Mouse (Mus musculus) hindbrain, embryonic 14.5 days (tissue): Measurements from ENCODE around the gene Nacc2. TPM values are rescaled to one million over a fixed set of nuclear protein-coding genes. Genes with fewer than 3 reads are reported as not detected.

Experiments used
- ATAC-seq: fragments of 200-750 bp; cut with Nextera tagmentation; 2 replicates; pipeline ENCODE4 v1.8.0; 2017; ENCODE audit warnings: moderate number of reproducible peaks, mild to moderate bottlenecking, moderate TSS enrichment, moderate library complexity; ENCODE audit not compliant: low FRiP score
- DNase-seq: peaks from one replicate; pipeline ENCODE4 v3.0.0-alpha.2; 2015; ENCODE audit warnings: low spot score
- H3K27ac ChIP-seq: fragments of 300-500 bp; sonication (generic); 2 replicates; pipeline ENCODE4 v1.5.1; 2014; ENCODE audit warnings: mild to moderate bottlenecking, moderate library complexity
- H3K27me3 ChIP-seq: fragments of 300-500 bp; sonication (generic); 2 replicates; pipeline ENCODE4 v1.6.1; 2014; ENCODE audit warnings: mild to moderate bottlenecking, low read length, mixed read lengths; ENCODE audit not compliant: control insufficient read depth, insufficient read depth
- H3K36me3 ChIP-seq: fragments of 300-500 bp; sonication (generic); replicated peaks from 2 replicates; pipeline ENCODE4 v1.6.1; 2014; ENCODE audit not compliant: control insufficient read depth, insufficient read depth
- H3K4me1 ChIP-seq: fragments of 300-500 bp; sonication (generic); replicated peaks from 2 replicates; pipeline ENCODE4 v1.6.1; 2014; ENCODE audit warnings: antibody characterized with exemption, low read length, mixed read lengths; ENCODE audit not compliant: control insufficient read depth, insufficient read depth
- H3K4me2 ChIP-seq: fragments of 300-500 bp; sonication (generic); replicated peaks from 2 replicates; pipeline ENCODE4 v1.6.1; 2014; ENCODE audit warnings: mild to moderate bottlenecking, moderate library complexity
- H3K4me3 ChIP-seq: fragments of 300-500 bp; sonication (generic); replicated peaks from 2 replicates; pipeline ENCODE4 v1.5.1; 2014; ENCODE audit warnings: mild to moderate bottlenecking, low read length
- H3K9ac ChIP-seq: fragments of 300-500 bp; sonication (generic); 2 replicates; pipeline ENCODE4 v1.6.1; 2014
- H3K9me3 ChIP-seq: fragments of 300-500 bp; sonication (generic); 2 replicates; pipeline ENCODE4 v1.6.1; 2016; ENCODE audit warnings: low read length; ENCODE audit not compliant: control insufficient read depth
- WGBS: fragments of 180-500 bp; shearing (Covaris S2); extraction: QIAGEN DNeasy Blood & Tissue Kit; methylation state at CpG from one replicate; pipeline ENCODE4 v1.1.7; 2014; 5-methylcytosine and 5-hydroxymethylcytosine counted together
- polyA plus RNA-seq: library from polyadenylated mRNA; unstranded; fragments of >200 nt; fragmentation: Nextera tagmentation; extraction: Ambion mirVana; gene quantifications from 2 replicates; pipeline ENCODE4 v1.2.1, GENCODE M21; 2014

The Nacc2 gene
- polyA plus RNA-seq, 1 experiment from 2014 or later: 19.2 TPM

DNA sequence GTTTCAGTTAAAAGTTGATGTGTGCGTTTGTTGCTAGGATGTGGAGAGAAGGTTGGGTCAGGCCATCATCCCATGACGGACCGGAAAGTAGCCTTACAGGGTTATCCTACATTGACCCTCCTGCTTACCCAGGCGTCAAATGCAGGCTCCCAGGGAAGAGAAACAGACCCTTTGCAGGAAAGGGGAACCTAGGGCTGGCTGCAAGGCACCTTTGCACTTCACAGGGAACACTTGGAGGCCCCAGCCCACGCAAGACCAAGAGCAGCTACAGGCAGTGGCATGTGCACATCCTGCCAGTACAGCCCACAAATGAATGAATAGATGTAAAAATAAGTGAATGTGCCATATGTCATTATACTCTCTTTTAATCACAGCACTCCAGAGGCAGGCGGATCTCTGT lies 17.9 kb upstream of the Nacc2 start:
- H3K27ac ChIP-seq: peak overlapping the region; percentile 98
- H3K9me3 ChIP-seq: no peaks in the 10 kb centered on the region
- peak overlapping the region; percentile 66 for H3K9ac ChIP-seq
- H3K4me1 ChIP-seq: peaks cover 19% of the 10 kb centered on the region
- H3K4me2 ChIP-seq: peak overlapping the region; percentile 83
- no peak; the same call in 1 of the 2 replicates for ATAC-seq
- no peaks in the 10 kb centered on the region for H3K27me3 ChIP-seq
- 15% methylated on average over 6 of the region's 6 CpGs for WGBS
- peak overlapping the region; percentile 79 for H3K4me3 ChIP-seq
- no peaks in the 10 kb centered on the region for H3K36me3 ChIP-seq
- no peak for DNase-seq

GRCm38 (mm10) chr2:26140292-26140819 lies 17.3 kb upstream of the Nacc2 start:
- peak overlapping the region; percentile 87 for H3K4me2 ChIP-seq
- ATAC-seq: peak; percentile 87
- peak; percentile 100 for DNase-seq
- under 1% methylated on average over 52 of the region's 60 CpGs for WGBS
- no peaks in the 10 kb centered on the region for H3K36me3 ChIP-seq
- peak overlapping the region; percentile 95 for H3K9ac ChIP-seq
- peaks cover 19% of the 10 kb centered on the region for H3K4me1 ChIP-seq
- H3K4me3 ChIP-seq: peak overlapping the region; percentile 79
- H3K27me3 ChIP-seq: no peaks in the 10 kb centered on the region
- H3K27ac ChIP-seq: peak overlapping the region; percentile 98
- no peaks in the 10 kb centered on the region for H3K9me3 ChIP-seq

DNA sequence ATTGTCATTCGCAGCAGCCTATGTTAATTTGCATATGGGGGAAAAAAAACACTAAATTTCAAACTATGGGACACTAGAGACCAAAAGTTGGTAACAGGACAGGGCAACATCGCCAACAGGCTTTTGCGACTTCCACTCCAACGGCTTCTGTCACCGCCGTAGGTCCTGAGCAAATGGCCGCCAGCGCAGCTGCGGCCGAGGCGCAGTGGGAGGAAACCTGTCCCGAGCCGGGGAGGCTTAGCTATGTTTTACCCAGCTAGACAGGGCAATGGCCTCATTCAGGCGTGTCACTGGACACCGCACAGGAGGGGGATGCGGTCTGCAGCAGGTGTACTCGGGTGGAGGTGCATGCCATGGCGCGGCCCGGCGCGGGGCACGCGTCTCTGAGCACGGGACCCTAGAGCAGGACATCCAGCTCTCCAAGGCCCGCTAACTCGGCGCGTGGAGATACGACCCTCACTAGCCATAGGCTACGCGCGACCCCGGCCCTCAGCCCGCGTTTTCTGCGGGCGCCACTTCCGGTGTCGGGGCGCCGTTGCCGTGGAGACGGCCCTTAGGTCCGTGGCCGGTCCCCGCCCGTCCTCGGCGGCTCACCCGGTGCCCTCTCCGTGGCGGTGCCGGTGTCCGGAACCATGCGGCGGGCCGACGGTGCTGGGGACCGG lies 16.7 kb upstream of the Nacc2 start:
- no peaks in the 10 kb centered on the region for H3K36me3 ChIP-seq
- H3K9ac ChIP-seq: peak overlapping the region; percentile 95
- peaks cover 19% of the 10 kb centered on the region for H3K4me1 ChIP-seq
- no peaks in the 10 kb centered on the region for H3K27me3 ChIP-seq
- peak; percentile 62 for DNase-seq
- peak overlapping the region; percentile 98 for H3K27ac ChIP-seq
- H3K4me3 ChIP-seq: peak overlapping the region; percentile 79
- ATAC-seq: peak; percentile 77
- WGBS: under 1% methylated on average over 58 of the region's 60 CpGs
- peak overlapping the region; percentile 87 for H3K4me2 ChIP-seq
- H3K9me3 ChIP-seq: no peaks in the 10 kb centered on the region

- Histone ChIP-seq H3K4me2 (peak overlapping the region; percentile 87), H3K27ac (peak overlapping the region; percentile 98; the same call in 1 of the 2 replicates), H3K9me3 (no peaks in the 10 kb centered on the region), H3K36me3 (no peaks in the 10 kb centered on the region), H3K27me3 (no peaks in the 10 kb centered on the region), H3K4me1 (peaks cover 19% of the 10 kb centered on the region), H3K4me3 (peak overlapping the region; percentile 79), H3K9ac (peak overlapping the region; percentile 95)
- ATAC-seq: no peak
- DNase-seq: no peak
- WGBS: 55% methylated on average over 7 of the region's 7 CpGs
These were observed 16.1 kb upstream of the Nacc2 start for GRCm38 (mm10) chr2:26139034-26139544.

- WGBS: 82% methylated on average over 31 of the region's 31 CpGs
- ATAC-seq (no peak), DNase-seq (no peak)
- Histone ChIP-seq H3K4me3 (no peak overlapping the region), H3K27ac (no peak overlapping the region), H3K4me1 (peaks cover 25% of the 10 kb centered on the region), H3K27me3 (no peaks in the 10 kb centered on the region), H3K9ac (peak overlapping the region; percentile 95), H3K9me3 (no peaks in the 10 kb centered on the region), H3K36me3 (no peaks in the 10 kb centered on the region), H3K4me2 (peak overlapping the region; percentile 87)
These were observed 15.4 kb upstream of the Nacc2 start for GRCm38 (mm10) chr2:26138252-26139033.

GRCm38 (mm10) chr2:26134591-26134990 lies 11.6 kb upstream of the Nacc2 start:
- H3K36me3 ChIP-seq: no peaks in the 10 kb centered on the region
- H3K27ac ChIP-seq: no peak overlapping the region
- H3K27me3 ChIP-seq: no peaks in the 10 kb centered on the region
- H3K4me3 ChIP-seq: no peak overlapping the region
- H3K4me1 ChIP-seq: peaks cover 37% of the 10 kb centered on the region
- ATAC-seq (no peak), DNase-seq (no peak)
- H3K9me3 ChIP-seq: no peaks in the 10 kb centered on the region
- H3K9ac ChIP-seq: no peak overlapping the region
- no peak overlapping the region for H3K4me2 ChIP-seq
- WGBS: 95% methylated on average over 2 of the region's 2 CpGs

DNA sequence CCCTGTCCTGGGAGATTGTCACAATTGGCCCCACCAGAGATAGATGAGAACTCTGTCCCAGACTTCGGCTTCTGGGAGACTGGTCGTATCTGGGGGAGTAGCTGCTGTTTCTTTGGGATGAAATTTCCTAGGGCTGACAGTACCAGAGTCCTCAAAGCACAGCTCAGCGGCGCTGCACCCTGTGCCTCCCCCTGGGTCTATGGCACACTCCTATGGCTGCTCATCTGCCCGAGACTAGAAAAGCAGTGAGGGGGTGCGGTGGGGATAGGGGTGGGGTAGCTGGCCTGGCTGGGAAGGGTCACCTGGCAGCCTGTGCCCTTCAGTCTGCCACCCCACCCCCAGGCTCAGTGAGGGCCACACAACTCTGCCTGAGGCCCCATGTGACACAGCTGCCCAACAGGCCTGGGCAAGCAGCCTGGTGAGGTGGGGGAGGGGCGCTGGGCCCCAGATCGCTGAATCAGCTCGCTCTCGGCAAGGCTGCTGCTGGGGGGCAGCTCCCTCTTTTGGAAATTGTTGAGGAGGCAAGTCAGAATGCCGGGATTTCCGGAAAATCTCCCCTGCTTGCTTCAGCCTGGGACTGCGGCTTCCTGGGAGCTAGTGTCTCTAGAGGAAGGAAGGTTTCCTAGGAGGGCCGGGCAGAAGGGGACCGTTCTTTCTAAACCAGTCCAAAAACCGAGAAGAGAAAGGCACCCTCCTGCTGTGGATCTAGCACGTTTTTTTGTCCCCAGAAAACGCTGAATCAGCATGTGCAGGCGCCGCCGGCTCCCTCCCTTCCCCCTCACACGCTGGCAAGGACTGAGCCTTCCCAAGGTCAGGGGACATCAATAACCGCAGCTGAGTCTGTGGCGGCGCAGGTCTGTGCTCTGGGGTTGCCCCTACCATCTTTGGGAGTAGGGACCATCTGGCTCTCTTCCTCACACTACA lies 9.9 kb upstream of the Nacc2 start:
- Histone ChIP-seq H3K9ac (peak overlapping the region; percentile 49), H3K27me3 (no peaks in the 10 kb centered on the region), H3K9me3 (no peaks in the 10 kb centered on the region), H3K36me3 (no peaks in the 10 kb centered on the region), H3K4me2 (peak overlapping the region; percentile 52), H3K4me1 (peaks cover 23% of the 10 kb centered on the region), H3K27ac (peak overlapping the region; percentile 82), H3K4me3 (peak overlapping the region; percentile 21)
- WGBS: 3% methylated on average over 25 of the region's 25 CpGs
- peak; percentile 81 for DNase-seq
- peak; percentile 59 for ATAC-seq

GRCm38 (mm10) chr2:26131327-26131726 lies 8.3 kb upstream of the Nacc2 start:
- ATAC-seq (no peak), DNase-seq (no peak)
- Histone ChIP-seq H3K9me3 (no peaks in the 10 kb centered on the region), H3K36me3 (no peaks in the 10 kb centered on the region), H3K4me1 (peaks cover 23% of the 10 kb centered on the region), H3K27me3 (no peaks in the 10 kb centered on the region), H3K4me3 (no peak overlapping the region), H3K9ac (no peak overlapping the region), H3K27ac (no peak overlapping the region), H3K4me2 (no peak overlapping the region)
- 88% methylated on average over 2 of the region's 2 CpGs for WGBS
